Mouse (Mus musculus) natural killer cell, adult 2 months (primary cell): ENCODE measurements around the gene Tesk1.
"Not testable (repeated sequence)": the region's sequence is repeated elsewhere in the genome, so short reads cannot be mapped to it uniquely, and the experiment has no call there.

Experiments
- DNase-seq, 2 experiments: peaks; one replicate each; pipeline ENCODE4 v3.0.0; 2022; ENCODE audit warnings: low spot score in 2 of 2

The Tesk1 gene

GRCm38 (mm10) chr4:43453413-43453812, 11.7 kb downstream of the Tesk1 start:
- DNase-seq: no peak

GRCm38 (mm10) chr4:43454041-43454836, 12.5 kb downstream of the Tesk1 start, which contains the start of gene Cd72:
TSS of gene Cd72 (minus strand) at chr4:43454628.
- peak in 1 of 2 experiments; percentile 66 for DNase-seq

DNA sequence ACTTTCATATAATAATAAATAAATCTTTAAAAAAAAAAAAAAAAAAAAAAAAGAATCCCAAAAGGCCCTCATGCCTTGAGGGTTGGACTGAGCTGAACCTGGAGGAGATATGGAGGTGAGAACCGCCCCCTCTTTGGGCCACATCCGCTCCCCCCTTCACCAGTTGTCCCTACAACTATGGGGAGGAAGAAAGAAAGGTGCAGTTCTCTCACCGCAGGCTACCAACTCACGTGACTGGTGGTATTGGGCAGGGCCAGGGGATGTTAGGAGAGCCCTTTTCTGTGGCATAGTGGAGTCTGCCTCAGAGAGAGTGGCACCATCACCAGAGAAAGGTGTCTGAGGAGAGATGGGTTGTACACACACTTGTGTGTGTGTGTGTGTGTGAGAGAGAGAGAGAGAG, 14.7 kb downstream of the Tesk1 start:
- peak; percentile 84 to 87 for DNase-seq

DNA sequence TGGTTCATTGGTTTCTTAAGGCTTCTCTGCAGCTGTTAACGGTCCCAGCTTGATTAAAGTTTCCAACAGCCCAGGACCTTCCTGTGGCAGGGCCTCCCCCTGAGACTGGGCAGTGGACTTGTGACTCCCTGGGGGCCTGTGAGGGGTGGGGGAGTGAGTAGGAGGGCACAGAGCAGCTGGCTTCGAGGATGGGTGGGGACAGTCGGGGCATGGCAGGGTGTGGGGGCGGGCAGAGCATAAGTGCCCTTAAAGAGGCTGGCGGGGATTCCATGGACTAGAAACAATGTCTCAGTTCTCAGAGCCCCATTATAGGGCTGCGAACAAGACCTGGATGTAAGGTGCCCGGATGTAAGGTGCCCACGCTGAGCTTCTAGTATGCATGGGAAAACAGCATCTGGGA, 15.4 kb downstream of the Tesk1 start:
- DNase-seq: peak; percentile 40 to 63

DNA sequence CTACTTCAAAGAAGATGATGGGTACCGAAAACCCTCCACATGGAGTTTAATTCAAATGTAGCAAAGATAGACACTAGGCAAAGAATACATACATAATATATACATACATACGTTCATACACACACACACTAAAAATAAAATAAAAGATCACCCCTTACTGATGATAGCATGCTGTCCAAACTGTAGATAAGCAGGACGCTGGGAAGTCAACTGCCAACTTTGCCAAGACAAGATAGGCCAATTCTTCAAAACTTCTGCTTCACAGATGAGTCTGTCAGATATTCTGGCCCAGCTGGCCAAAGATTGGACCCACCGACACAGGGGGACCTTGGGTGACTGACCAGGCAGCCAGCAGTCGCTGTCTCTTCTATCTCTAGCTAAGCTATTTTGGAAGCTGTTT, 21.4 kb downstream of the Tesk1 start:
- no peak for DNase-seq

DNA sequence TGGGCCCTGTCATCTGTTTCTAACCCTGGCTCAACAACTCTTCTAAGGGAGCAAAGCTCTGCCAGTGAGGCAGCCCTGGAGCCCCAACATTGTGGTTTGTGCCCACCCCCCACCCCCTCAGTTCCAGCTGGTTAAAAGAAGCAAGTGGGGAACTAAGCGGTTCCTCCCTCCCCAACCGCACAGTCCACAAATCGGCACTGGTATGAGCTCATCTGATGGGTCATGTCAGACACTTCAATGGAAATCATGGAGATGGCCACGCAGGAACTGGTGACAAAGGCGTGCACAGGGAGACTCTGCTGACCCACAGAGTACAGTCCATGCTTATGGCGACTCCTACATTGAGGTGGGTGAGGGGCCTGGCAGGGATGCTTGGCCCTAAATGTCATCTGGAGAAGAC, 24.2 kb downstream of the Tesk1 start:
- DNase-seq: no peak

GRCm38 (mm10) chr4:43466872-43467271, 25.1 kb downstream of the Tesk1 start:
- no peak for DNase-seq

DNA sequence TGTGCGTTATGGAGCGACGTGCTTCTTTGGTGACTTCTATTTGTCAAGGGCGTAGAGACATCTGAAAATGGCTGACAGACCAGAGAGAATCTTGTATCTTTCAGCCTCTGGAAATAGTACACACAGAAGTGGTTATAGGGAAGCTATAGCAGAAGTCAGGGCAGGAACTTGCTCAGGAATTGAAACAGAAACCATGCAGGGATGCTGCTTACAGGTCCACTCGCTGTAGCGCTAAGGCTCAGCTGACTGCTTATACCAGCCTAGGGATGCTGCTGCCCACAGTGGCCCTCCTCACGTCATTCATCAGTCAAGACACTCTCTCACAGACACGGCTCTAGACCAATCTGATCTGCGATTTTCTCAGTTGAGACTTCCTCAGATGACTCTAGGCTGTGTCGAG, 28.6 kb downstream of the Tesk1 start:
- no peak for DNase-seq

DNA sequence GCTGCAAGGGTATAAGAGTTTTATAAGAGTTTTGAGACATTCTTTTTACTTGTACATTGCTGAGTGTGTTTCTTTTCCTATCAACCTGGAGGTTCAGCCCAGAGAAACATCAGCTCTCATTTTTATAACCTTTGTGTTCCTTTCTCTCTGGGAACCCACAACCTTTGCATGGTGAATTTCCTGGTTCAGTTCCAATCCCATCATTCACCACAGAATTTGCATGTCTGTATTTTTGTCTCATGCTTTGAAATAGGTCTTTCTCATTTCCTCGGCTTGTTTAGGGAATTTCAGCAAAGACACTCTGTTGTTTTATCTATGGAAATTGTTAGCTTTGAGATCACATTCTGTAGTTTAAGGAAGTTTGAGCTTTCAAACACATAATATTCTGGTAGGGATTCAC, 31.9 kb downstream of the Tesk1 start:
- no peak for DNase-seq

- peak in 1 of 2 experiments; percentile 57 for DNase-seq
These were observed 34.9 kb downstream of the Tesk1 start for GRCm38 (mm10) chr4:43476604-43477003.

GRCm38 (mm10) chr4:43477857-43478533, 36.3 kb downstream of the Tesk1 start:
- peak; percentile 87 to 91 for DNase-seq

GRCm38 (mm10) chr4:43478534-43478858, 36.8 kb downstream of the Tesk1 start:
- no peak for DNase-seq

DNA sequence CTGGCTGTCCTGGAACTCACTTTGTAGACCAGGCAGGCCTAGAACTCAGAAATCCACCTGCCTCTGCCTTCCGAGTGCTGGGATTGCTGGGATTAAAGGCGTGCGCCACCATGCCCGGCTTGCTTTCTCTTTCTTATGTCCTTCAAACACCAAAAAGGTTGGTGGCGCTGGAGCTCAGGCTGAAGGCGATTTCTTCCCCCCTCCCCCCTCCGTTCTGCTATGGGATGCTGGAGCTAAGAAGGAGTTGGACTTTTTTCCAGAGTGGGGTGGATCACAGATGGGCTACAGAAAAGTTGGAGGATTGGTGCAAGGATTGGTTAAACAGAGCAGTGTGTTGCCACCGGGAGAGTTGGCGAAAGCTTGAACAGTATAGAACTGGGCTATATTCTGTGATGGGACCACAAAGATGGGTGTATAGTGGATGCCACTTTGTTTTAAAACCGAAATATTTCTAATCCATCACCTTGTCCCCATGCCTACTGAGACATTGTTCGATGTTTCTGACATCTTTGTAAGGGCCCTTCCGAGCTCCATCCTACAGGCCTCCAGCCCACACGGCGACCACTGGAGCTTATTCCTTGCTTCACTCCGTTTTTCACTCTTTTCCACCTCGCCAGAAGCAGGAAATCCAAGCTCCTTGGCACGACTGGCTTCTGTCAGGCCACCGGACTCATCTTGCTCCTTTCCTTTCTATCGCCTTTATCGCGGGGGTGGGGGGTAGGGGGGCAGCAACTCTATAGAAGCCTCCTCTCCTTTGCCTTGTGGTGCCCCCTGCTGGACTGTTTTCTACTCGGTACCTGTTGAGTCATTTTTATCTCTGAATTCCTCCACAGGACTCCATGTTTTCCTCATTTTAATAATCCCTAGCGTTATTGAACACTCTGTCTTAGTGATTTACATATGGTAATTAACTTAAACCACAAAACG, 37.4 kb downstream of the Tesk1 start:
- peak; percentile 73 to 81 for DNase-seq

DNA sequence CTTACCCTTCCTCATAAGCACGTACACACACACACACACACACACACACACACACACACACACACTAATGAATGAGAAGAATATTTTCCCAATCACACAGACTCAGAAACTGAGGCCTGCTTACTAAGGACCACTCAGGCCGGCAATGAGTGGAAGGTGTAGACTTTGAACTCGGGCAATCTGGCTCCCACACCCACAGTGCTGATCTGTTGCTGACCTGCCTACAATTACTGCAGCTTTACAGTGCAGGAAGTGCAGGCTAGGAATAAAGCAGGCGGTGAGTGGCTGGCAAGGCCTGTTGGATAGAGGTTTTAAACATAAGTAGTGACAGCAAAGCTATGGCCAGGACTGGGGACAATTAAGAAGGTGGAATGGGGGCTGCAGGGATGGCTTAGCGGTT, 39.2 kb downstream of the Tesk1 start:
- DNase-seq: no peak

DNA sequence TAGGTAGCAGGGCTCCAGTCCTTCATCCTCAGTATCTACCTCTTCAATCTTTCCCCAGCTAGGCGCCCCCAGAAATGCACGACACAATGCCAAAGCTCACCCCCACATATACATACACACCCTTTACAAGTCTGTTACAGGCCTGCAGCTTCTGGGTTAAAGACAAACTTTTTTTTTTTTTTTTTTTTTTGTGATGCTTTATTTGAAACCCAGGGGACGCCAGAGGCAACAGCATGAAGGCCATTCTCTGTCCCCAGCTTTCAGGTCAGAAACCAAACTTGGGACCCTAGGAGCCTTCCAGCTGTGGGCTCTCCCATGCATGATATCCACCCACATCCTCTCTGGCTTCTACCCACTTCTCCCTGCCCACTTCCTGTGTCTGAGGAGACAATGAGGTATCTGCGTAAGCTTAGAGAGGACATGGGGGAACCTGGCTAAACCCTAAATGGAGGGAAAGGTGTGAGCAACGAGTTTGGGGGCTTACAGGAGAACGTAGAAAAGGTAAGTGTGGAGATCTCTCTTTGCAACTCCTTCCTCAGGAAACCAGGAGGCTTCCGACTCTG, 40.2 kb downstream of the Tesk1 start:
- DNase-seq: no peak

DNA sequence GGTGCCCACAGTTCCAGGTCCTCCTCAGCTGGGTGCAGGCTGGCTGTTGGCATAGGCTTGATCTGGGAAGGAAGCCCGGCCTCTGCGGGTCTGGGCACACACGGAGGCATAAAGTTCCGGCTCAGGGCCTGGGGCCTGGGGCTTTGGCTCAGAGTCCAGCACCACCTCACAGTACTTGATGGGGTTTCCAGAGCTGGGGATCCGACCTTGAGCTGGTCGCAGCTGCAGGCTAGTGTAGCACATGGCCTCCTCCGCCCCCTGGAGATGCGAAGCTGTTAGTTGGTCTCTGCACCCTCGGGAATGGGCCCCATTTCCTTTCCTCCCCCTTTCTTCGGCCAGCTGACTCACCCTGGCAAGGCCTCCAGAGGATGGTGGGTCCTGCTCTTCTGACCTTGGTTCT, 40.9 kb downstream of the Tesk1 start:
- DNase-seq: no peak

GRCm38 (mm10) chr4:43483535-43484091, 41.9 kb downstream of the Tesk1 start, which contains the start of gene Sit1:
TSS of gene Sit1 (minus strand) at chr4:43483734.
- DNase-seq: no peak

- DNase-seq: not testable (repeated sequence)
These were observed 43.9 kb downstream of the Tesk1 start for GRCm38 (mm10) chr4:43485666-43486065.

- DNase-seq: no peak
These were observed 47.9 kb downstream of the Tesk1 start for GRCm38 (mm10) chr4:43489611-43490010.

DNA sequence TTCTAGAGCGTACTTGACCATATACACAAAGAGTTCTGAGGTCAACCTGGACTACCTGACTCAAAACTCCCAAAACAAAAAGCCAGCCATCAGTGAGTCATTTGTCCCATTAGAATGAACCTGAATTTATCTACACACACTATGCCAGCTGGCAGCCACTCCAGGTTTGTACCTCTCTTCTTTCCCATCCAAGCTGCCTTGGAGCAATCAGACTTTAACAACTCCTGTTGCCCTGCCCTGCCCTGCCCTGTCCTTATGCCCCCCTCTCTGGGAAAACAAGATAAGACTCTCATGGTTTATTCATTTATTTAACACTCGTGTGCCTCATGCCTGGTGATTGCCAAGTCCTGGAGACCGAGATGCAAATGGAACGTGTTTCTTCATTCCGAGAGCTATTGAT, 49.1 kb downstream of the Tesk1 start:
- DNase-seq: no peak

DNA sequence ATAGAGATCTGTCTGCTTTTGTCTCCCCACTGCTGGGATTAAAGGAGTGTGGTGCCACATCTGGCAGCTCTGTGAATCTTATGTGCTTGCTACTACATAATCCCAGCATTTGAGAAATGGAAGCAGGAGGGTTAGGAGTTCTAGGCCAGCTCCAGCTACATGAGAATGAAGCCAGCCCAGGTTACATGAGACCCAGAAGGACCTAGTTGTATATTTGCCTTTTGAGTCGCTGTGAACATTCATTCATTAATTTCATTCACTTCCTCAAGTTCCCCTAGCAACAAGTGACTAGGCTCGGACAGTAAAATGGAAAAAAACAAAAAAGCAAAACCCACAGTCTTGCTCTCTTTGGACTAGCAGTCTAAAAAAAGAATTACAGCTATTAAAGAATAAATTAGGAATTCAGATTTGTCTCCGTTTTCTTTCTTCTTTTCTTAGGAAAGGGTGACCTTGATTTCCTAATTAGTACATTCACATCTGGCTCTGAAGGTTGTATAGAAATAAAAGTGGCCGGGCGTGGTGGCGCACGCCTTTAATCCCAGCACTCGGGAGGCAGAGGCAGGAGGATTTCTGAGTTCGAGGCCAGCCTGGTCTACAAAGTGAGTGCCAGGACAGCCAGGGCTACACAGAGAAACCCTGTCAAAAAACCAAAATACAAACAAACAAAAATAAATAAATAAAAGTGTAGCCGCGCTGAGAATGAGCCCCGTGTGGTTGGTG, 50.5 kb downstream of the Tesk1 start:
- DNase-seq: peak in 1 of 2 experiments; percentile 41
